Mouse (Mus musculus) cerebellum, adult 2 months (tissue): ENCODE results near the gene Fig4. TPM values are rescaled to one million over a fixed set of nuclear protein-coding genes. Genes with fewer than 3 reads are reported as not detected.

Experiments
- DNase-seq, 2 experiments: peaks; one replicate each; pipeline ENCODE4 v3.0.0; 2021
- H3K27ac ChIP-seq: fragments of 200-500 bp; 2 replicates; pipeline ENCODE4 v1.5.1; 2012; ENCODE audit warnings: low read length, control low read depth, inconsistent platforms; ENCODE audit not compliant: insufficient read depth
- H3K27me3 ChIP-seq: fragments of 200-500 bp; 2 replicates; pipeline ENCODE4 v1.6.1; 2012; ENCODE audit warnings: inconsistent platforms, mild to moderate bottlenecking, low read length, moderate library complexity; ENCODE audit not compliant: control insufficient read depth, insufficient read depth
- H3K4me1 ChIP-seq: fragments of 200-500 bp; 2 replicates; pipeline ENCODE4 v1.6.1; 2011; ENCODE audit warnings: low read length; ENCODE audit not compliant: control insufficient read depth, insufficient read depth
- H3K4me3 ChIP-seq: fragments of 200-500 bp; replicated peaks from 2 replicates; pipeline ENCODE3; 2011; ENCODE audit warnings: mild to moderate bottlenecking, low read depth, low read length, control low read depth; ENCODE audit not compliant: insufficient read depth
- CTCF ChIP-seq: fragments of 200-500 bp; IDR thresholded peaks from 2 replicates; pipeline ENCODE4 v1.5.1; 2011; ENCODE audit warnings: low read depth, mild to moderate bottlenecking, control low read depth, low read length, moderate library complexity, borderline replicate concordance; ENCODE audit not compliant: insufficient read depth
- POLR2A ChIP-seq: fragments of 200-500 bp; IDR thresholded peaks from 2 replicates; pipeline ENCODE4 v1.6.1; 2011; ENCODE audit warnings: low read length, control low read depth, borderline replicate concordance; ENCODE audit not compliant: insufficient read depth
- WGBS: fragments of 180-500 bp; shearing (Covaris S2); methylation state at CpG from one replicate; pipeline ENCODE4 v1.1.7; 2018; 5-methylcytosine and 5-hydroxymethylcytosine counted together
- polyA plus RNA-seq: library from polyadenylated mRNA; depleted of rRNA; stranded (reverse); fragments of >200 nt; gene quantifications from 2 replicates; pipeline ENCODE4 v1.2.3, GENCODE M21; 2012

The Fig4 gene
- polyA plus RNA-seq, 1 experiment = 19.3 TPM

- Histone ChIP-seq H3K27me3 (no peaks in the 10 kb centered on the region), H3K4me1 (no peaks in the 10 kb centered on the region), H3K4me3 (no peak overlapping the region), H3K27ac (no peak overlapping the region)
- WGBS = 89% methylated on average over 5 of the region's 5 CpGs
- TF ChIP-seq POLR2A (no peak), CTCF (no peak)
- no peak for DNase-seq
Measured at GRCm38 (mm10) chr10:41250749-41251065, 52.4 kb downstream of the Fig4 start.

- no peak for TF ChIP-seq POLR2A
- TF ChIP-seq CTCF = no peak
- no peak overlapping the region for H3K4me3 ChIP-seq
- no peaks in the 10 kb centered on the region for H3K27me3 ChIP-seq
- no peak overlapping the region for H3K27ac ChIP-seq
- DNase-seq = no peak
- H3K4me1 ChIP-seq = no peaks in the 10 kb centered on the region
- WGBS = 69% methylated on average over 8 of the region's 8 CpGs
Measured at GRCm38 (mm10) chr10:41250045-41250748, 52.9 kb downstream of the Fig4 start.

DNA sequence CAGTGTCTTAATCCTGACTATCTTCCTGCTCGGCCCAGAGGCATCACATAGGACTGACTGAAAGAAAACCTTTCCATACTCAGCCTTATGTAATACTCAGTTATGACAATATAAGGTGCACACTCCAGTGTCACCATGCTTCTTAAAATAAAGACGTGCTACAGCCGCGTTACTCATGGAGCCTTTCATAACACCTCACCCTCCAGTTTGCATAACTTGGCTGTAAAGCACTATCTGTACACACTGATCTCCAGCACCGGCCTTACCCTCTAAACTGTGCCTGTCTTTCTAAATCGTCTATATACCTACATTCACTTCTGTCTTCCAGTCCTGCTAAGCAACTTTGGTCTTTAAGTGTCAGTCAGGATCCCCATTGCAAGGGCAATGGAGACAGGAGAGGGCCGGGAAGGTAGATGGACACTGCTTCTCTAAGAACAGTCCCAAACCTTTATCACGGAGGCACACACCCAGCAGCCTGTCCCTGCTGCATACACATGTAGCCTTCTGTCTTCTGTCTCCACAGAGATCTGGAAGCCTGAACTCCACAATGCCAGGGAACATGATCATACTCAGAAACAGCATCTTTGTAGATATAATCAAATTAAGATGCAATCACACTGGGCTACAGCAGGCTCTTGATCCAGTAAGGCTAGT is 53.9 kb downstream of the Fig4 start:
- no peaks in the 10 kb centered on the region for H3K4me1 ChIP-seq
- H3K27ac ChIP-seq = no peak overlapping the region
- H3K27me3 ChIP-seq = no peaks in the 10 kb centered on the region
- WGBS = 93% methylated on average over 8 of the region's 8 CpGs
- DNase-seq = no peak
- no peak overlapping the region for H3K4me3 ChIP-seq
- no peak for TF ChIP-seq CTCF
- TF ChIP-seq POLR2A = no peak

DNA sequence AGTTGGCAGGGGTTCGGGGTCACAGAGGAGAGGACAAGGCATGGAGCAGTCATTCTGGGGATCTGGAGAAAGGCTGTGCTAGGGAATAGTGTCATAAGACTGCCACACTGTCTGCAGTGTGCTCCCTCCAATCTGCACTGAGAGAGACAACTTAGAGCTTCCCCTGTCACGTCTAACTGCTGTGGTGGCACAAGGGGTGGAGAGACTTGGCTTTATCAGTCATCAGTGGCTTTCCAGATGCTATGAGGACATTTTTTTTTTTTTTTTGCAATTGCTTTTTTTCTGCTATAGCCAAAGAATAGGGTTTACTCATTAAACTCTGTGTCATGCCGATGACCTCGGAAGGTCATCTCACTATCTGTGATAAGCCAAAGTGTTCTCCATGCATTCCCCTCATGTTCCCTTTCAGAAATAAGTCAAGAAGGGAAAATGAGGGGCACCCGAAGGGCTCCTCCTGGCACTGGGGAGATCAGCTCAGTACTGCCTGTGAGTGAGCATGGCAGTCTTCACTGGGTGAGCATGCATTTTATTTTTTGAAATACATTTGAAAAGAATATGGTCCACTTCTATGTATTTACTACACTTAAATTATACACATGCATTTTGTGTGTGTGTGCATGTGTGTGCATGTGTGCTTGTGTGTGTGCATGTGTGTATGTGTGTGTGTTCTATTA is 55.1 kb downstream of the Fig4 start:
- H3K4me1 ChIP-seq = no peaks in the 10 kb centered on the region
- WGBS = 86% methylated on average over 5 of the region's 5 CpGs
- DNase-seq = no peak
- H3K4me3 ChIP-seq = no peak overlapping the region
- H3K27ac ChIP-seq = no peak overlapping the region
- no peaks in the 10 kb centered on the region for H3K27me3 ChIP-seq
- TF ChIP-seq CTCF = no peak
- no peak for TF ChIP-seq POLR2A

- 79% methylated on average over 5 of the region's 5 CpGs for WGBS
- Histone ChIP-seq H3K27ac (no peak overlapping the region), H3K4me1 (no peaks in the 10 kb centered on the region), H3K27me3 (no peaks in the 10 kb centered on the region), H3K4me3 (no peak overlapping the region)
- no peak for TF ChIP-seq CTCF
- TF ChIP-seq POLR2A = no peak
- DNase-seq = no peak
Measured at GRCm38 (mm10) chr10:41246111-41246510, 56.9 kb downstream of the Fig4 start.

- H3K4me3 ChIP-seq = no peak overlapping the region
- no peaks in the 10 kb centered on the region for H3K27me3 ChIP-seq
- no peak for TF ChIP-seq POLR2A
- TF ChIP-seq CTCF = no peak
- 90% methylated on average over 6 of the region's 6 CpGs for WGBS
- no peak overlapping the region for H3K27ac ChIP-seq
- DNase-seq = no peak
- no peaks in the 10 kb centered on the region for H3K4me1 ChIP-seq
Measured at GRCm38 (mm10) chr10:41245477-41245876, 57.6 kb downstream of the Fig4 start.

GRCm38 (mm10) chr10:41245028-41245427 is 58.0 kb downstream of the Fig4 start:
- H3K4me1 ChIP-seq = no peaks in the 10 kb centered on the region
- TF ChIP-seq CTCF (no peak), POLR2A (no peak)
- no peak for DNase-seq
- no peak overlapping the region for H3K4me3 ChIP-seq
- no peak overlapping the region for H3K27ac ChIP-seq
- H3K27me3 ChIP-seq = no peaks in the 10 kb centered on the region
- 86% methylated on average over 6 of the region's 6 CpGs for WGBS

- 96% methylated on average over 6 of the region's 6 CpGs for WGBS
- no peak for DNase-seq
Measured at GRCm38 (mm10) chr10:41243930-41244329, 59.1 kb downstream of the Fig4 start.

More at GRCm38 (mm10) chr10:41243930-41244329, 59.1 kb downstream of the Fig4 start:
- TF ChIP-seq CTCF = no peak
- no peak for TF ChIP-seq POLR2A
- Histone ChIP-seq H3K27me3 (no peaks in the 10 kb centered on the region), H3K4me1 (no peaks in the 10 kb centered on the region), H3K27ac (no peak overlapping the region), H3K4me3 (no peak overlapping the region)
